Mouse (Mus musculus) adrenal gland, postnatal 4 days (tissue): ENCODE data around the gene Gm20388. TPM values are rescaled to one million over a fixed set of nuclear protein-coding genes. Genes with fewer than 3 reads are reported as not detected.
A peak's percentile ranks its signal among the peaks of the same experiment; 100 is the strongest.

Source experiments
- DNase-seq, 2 experiments: peaks; one replicate each; pipeline ENCODE4 v3.0.0; 2021 to 2022; ENCODE audit warnings: low spot score in 2 of 2, mixed read lengths in 2 of 2
- total RNA-seq, 2 experiments: library from RNA; stranded (reverse); gene quantifications; 2 replicates each; pipeline ENCODE4 v1.2.3; 2021

The Gm20388 gene
- total RNA-seq, 2 experiments from 2014 or later: 8.8 TPM; not detected in 1

DNA sequence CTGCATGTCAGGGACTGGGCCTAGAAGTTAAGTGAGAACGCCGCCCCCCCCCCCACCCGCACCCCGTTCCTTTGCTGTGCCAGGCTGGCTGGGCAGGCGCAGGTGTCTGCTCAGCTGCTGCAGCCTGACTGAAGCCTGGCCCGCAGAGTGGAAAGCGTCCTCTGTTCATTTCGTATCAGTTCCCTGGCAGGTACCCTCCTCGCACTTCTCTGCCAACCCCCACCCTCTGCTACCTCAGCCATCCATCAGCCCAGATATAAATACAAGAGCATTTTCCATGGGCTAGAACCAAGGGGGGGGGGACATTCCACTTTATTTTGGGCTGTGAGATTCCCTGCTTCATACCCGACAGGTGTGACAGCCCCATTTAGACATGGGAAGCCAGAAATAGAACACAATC, 2541.5 kb downstream of the Gm20388 start:
- DNase-seq: no peak

DNA sequence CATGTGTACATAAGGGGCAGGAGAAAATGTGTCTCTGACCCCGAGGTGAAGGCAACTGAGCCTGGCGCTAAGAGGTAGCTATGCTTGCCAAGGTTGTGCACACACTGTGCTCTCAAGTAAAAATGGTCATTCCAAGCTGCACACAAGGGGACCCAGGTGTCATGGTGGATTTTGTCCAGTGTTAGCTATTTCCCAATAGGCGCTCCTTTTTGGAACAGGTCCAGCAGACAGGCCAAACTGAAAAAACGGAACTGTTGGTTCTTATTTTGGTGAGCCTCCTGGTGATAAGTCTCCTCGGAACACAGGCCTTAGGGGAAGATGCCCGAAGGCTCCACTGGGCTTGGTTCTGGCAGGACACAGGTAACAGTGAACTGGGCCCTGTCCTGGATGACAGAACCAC, 2543.8 kb downstream of the Gm20388 start:
- no peak for DNase-seq

DNA sequence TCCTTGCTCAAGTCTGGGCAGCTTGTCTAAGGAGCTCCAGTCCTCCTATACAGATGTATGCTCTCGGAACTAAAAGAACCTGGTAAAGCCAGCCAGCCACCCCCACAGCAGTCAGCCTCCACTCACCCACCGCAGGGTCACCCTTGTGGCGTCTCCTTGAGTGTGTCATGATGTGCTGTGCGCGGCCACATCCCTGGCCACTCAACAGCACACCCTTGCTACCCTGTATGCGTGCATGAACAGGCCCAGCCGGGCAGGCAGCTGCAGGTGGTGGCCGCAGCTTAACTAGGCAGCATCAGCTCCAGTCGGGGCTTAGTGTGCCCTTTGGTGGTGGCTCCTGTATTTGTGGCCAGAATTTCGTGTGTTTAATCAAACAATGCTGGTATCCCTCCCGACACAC, 2546.5 kb downstream of the Gm20388 start:
- DNase-seq: no peak

DNA sequence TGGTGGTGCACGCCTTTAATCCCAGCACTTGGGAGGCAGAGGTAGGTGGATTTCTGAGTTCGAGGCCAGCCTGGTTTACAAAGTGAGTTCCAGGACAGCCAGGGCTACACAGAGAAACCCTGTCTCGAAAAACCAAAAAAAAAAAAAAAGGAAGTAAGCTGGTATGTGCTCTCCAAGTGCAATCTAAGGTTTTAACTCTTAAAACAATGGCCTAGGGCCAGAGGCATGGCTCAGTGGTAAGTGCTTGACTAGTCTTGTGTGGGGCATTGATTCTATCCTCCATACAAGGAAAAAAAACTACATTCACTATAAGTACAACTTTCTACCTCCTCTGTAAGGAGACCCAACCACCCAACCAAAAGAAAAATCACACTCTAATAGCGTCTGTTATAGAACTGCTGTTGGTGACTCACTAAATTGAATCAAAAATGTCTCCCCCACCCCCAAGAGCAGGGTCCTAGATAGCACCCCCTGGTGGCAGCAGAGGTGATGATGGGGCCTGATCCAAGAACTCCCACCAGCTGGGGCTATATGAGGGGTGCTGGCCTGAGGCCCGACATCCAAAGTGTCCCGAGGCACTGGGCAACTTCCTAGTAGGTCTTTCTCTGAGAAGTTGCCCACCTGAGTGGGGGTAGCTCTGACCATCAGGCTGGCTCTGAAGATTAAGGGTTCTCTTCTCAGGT, 2548.7 kb downstream of the Gm20388 start:
- DNase-seq: no peak

DNA sequence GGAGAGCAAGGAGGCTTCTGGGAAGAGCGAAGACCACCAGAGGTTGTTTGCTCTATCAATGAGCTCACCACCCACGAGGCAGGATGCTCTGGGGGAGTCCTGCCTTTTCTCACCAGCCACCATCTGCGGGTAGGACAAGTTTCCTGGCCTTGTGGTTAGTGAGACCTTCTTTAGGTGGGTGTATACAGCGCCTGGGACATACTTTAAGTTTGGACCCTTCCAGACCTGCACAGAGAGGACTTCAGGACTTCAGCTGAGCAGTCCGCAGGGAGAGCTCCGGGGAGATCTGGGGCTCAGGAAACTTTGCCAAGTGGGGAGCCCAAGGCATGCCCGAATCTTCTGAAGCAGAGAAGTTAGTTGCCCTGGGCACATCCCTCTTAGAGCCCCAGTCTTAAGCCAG, 2549.3 kb downstream of the Gm20388 start:
- DNase-seq: no peak

DNA sequence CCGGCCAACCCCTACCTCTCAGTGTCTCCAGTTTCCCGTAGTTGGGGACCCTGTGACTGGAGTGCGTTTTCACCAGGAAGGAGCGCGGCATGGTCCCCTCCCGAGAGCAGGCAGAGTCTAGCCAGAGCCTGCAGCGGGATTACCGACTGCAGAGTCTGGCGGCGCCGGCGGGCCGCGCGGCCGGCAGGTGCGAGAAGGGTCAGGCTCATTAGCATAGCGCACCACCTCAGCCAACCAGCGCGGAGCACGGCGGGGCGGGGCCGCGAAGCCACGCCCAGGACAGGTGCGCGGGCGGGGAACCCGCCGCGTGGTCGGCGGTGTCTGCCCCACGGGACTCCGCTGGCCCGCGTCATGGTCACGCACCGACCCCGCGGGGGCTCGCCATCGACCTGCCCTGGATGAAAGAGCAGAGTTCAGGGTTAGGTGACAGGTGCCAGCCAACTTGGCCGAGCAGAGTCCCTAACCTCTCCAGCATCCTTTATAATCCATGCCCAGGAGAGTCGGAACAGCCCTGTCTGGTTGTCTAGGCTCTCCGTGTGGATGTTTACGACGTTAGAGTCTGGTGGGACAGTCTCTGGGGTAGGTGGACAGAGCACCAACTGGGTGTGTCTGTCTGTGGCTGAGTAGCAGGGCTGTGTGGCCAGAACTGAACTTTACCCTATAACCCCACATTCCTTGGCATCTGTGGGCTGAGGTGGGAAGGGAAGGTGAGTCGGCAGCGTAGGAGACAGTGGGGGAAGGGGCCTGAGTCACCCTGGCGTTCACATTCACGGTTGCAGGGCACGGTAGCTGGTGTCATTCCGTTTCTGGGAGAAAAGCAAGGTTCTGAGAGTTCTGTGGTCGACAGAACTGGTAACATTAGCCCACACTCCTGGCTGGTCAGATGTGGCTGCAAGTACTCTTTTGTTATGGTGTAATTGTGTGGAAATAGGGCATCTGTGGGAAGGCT, 2550.2 kb downstream of the Gm20388 start, which contains the start of gene Snai3:
TSS of gene Snai3 (minus strand) at position 210 of the 949 bp plus-strand sequence.
- no peak for DNase-seq

DNA sequence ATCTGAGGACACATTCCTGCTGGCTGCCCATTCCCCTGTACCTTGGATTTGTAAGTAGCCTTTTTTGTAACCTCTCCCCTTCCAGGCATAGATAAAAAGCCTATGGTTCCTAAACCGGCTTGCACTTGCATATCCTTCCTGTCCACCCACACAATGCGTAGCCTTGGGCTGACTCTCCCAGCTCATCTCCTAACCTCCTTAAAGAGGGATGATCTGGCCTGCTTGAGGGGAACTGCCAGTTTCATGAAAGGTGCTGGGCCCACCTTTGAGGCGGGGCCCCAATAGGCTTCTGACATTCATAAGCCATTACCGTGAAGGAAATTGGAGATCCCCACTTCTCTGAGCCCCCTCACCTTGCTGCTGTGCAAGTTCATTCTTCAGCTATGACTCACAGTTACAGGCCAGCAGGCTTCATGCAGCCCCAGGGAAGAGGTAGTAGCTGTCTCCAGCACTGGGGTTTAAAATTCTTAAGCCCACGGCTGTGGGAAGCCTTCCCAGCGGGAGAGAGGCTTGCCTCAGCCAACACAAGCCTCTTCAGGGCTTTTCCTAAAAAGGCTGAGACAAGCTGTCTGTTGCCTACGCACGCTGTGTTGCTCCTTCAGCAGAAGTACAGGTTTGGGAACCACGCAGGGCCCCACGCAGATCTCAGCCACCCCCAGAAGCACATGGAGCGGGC, 2551.0 kb downstream of the Gm20388 start:
- no peak for DNase-seq

DNA sequence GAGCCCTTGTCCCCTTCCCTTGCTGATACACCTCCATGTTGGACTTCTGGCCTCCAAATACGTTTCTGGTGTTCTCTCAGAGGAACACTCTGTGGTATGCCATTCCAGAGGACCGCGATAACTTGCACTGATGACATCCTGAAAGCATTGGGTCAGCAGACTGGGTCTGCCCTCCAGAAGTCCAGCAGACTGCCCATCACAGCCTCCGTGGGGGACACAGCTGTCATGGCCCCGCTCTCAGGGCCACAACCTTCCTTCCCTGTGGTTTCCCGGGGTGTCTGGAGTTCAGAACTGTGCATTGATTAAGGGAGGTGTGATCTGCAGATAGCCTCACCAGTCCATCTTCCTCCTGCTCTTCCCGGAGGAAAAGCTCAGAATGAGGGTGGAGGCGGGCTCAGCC, 2551.9 kb downstream of the Gm20388 start:
- no peak for DNase-seq

DNA sequence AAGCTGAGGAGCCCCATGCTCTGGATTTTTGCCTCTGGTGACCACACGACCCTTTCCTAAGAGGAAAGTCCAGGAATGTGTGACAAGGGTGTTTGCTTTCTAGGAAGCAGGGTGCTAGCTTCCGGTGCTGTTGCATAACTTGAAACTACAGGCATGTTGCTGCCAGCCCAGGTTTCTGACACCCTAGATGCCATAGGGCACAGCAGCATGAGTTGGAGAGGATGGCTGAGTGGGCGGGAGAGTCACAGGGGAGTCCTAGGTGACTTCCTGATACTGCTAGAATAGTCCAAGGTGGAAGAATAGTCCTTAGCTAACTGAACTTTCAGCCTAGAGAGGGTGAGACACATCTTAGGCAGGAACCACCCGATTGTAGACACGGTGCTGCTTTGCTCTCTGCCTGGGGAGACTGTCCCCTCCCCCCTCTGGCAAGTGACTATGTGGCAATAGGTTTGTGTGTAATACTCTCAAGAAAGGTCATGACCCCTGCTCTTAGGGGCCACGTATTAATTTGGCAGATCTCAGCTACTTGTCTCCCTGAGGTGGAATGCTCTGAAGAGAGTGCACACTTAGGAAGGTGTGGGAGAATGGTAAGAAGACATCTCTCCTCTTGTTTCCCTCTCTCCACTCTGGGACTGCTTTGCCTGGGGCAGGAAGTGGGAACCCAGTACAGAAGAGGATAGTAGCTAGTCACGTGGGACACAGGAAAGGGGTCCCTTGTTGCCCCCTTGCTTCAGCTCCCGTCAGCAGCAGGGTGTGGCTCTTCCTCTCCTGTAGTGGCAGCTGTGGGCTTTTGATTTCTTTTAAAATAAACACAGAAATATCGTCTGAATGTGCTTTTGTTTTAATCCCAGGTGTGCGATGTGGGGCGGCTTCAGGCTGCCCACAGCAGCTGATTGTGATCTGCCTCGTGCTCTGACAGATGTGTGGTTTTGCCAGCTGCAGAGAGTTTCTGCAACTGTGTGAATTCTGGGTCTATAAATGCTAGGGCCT, 2553.3 kb downstream of the Gm20388 start:
- DNase-seq: no peak

DNA sequence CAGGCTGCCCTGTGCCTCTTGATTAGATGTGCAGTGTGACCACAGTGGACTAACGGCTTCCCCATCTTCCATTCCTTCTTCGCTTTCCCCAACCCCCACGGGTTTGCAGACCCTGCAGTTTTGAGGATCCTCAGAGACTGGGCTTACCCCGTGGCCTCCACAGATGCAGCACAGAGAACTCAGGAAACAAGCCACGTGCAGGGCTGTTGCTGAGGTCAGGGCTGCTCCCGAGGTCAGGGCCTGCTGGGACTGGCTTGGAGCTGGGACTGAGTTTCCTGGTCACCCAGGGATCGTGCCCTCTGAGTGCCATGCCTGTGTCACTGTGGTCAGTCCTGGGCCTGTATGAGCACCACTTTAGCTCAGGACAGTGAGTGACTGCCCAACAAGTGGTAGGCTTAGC, 2554.3 kb downstream of the Gm20388 start:
- no peak for DNase-seq

DNA sequence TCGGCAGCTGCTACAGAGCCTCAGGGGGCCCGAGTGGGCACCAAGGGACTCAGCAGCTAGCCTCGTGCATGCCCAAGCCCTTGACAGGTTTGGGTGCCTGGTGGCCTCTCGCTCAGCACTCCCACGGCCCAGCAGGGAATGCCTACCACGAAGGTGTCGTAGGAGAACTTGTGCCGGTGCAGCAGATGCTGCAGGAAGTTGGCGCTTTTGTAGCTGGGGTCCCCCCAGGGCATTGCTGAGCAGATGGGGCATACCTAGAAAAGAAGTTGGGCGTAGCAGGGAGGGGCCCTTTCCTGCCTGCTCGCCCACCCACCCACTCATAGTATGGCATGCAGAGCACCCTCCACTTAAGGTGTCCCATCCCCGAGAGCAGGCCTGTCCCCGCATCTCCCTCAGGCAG, 2557.2 kb downstream of the Gm20388 start:
- no peak for DNase-seq

DNA sequence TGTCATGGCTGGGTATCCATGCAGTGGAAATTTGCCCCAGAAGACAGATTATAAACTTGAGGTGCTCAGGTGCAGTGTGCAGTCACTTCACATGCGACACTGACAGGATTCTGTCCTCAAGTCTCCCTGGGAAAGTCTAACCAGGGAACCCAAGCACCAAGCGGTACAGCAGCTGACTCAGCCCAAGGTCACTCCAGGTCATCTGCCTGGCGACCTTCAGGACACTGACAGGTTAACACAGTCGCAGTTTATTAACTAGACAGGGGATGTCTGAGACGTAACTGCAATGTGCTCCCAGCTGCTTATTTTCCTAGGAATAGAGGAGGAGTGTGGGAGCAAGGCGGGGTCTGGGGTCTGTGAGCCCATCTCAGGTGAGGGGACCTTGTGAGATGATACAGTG, 2558.8 kb downstream of the Gm20388 start:
- no peak for DNase-seq

DNA sequence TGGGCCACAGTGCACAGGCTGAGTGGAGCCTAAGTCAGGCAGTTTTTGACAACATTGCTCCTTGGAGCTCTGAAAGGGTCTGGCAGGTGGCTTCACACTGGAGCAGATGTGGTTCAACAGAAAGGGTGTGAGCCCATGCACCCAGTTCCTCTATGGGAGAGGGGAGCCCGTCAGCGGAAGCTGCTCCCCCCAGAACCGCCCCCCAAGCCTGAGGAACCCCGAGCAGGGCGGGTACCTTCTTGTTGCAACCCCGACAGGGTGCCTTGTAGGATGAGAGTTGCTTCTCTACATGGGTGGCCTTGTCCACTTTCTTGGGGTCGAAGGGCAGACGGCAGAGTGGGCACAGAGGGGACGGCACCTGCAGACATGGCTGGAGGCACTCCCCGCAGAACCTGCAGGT, 2559.3 kb downstream of the Gm20388 start:
- DNase-seq: no peak

DNA sequence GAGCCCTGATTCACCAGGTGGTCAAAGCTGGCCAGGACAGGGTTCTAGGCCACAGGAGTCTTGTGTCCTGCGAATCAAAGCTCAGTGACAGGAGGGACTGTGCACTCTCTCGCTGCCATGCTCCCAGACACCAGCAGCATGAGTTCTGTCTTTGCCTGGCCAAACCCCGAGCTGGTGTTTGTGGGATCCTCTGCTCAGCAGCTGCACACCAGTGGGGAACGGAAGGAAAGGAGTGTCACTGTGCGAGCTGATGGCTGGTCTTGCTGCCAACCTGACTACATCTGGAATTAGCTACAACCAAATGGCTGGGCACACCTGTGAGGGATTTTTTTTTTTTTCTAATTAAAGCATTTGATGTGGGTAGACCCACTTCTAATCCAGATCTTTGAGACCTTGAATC, 2560.1 kb downstream of the Gm20388 start:
- DNase-seq: no peak

DNA sequence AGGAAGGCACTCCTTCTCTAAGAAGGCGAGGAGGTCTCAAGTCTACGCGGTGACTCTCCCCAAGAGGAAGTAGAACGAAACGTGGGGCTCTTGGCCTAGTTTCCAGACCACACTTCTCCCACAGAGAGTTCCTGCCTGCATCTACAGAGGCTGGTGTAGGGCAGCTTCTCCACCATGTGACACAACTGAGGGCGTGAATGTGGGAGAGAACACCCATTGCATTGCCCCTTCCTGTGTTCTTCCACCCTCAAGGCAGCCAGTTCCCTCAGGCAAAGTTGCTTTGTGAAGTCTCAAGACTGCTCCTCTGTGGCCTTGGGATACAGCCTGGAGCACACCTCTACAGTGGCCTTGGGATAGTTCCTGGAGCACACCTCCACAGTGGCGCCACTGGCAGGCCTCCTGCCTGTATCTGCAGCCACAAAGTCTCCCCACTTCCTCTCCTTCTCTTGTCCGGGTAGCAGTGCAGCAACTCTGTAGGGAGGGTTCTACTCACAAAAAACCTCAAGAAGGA, 2563.3 kb downstream of the Gm20388 start:
- no peak for DNase-seq

DNA sequence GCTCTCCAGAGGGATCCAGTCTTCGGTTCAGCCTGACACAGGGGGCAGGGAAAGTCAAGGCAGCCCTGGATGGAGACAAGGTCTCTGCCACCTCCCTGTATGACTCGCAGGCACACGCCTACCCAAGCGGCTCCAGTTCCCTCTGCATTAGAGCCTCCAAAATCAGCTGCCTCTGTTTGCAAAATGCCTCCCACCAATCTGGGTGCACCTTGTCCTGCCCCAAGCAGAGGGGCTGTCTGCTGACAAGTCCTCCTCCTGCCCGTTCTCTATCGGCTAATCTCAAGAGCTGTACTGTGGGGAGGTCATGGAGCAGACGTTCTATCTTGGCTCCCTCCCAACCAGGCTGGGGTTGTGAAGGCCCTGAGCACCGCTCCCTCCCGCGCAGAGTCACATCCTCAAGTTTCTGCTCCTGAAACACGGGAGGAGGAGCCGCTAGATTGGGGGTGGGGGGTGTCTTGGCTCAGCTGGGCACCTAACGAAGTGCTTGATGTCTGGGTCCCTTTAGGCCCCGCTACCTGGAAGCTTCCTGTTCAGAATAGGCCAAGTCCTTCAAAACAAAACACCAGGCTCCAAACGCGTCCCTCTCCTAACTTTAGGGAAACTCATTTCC, 2564.4 kb downstream of the Gm20388 start:
- peak; percentile 26 to 28 for DNase-seq

DNA sequence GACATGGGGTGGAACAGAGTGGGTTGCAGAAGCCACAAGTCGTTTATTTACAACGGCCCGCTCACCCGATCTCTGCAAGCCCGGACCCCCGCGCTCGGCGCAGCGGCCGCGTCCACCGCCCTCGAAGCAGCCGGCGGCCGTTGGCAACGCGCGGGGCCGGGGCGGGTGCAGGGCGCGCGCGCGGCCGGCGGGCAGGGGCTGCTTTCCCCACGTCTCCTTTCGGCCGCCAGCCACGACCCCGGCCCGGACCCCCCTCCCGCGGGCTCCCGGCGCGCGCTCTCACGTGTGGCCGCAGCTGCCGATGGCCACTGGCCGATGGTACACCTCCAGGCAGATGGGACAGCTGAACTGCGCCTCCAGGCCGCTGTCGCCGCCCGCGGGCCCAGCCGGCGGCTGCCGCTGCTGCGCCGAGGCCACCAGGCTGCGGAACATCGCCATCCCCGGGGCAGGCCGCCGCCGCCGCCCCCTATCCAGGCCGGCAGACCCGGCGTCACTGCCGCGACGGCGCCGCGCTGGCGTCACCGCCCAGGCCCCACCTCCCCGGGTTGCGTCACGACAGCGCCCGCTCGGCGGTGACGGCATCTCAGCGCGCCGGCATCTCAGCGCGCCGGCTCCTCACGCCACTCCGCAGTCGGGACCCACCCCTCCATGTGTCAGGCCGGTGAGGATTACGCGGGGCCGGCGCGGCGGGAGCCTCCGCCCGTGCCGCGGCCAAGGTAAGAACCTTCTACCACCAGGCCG, 2565.1 kb downstream of the Gm20388 start, which contains the start of the genes Rnf166 and Ctu2:
TSS of gene Rnf166 (minus strand) at position 485 of the 741 bp plus-strand sequence.
TSS of gene Ctu2 (plus strand) at position 564 of the 741 bp plus-strand sequence.
- DNase-seq: peak; percentile 79 to 93

DNA sequence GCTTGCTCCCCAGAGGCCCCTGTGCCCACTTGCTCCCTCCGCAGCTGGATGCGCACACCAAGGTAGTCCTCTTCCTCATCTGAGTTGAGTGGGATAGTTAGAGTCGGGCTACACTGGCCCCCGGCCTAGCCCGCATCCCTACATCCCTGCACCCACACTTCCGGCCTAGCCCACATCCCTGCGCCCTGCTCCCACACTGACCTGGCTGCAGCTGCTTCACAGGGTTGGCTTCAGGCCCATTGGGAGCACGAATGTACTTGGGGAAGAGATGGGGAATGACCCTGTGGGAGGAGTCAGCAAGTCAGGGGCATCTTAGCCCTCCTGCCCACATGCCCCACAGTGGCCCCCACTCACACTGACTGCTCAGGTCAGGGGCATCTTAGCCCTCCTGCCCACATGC, 2571.8 kb downstream of the Gm20388 start:
- no peak for DNase-seq

DNA sequence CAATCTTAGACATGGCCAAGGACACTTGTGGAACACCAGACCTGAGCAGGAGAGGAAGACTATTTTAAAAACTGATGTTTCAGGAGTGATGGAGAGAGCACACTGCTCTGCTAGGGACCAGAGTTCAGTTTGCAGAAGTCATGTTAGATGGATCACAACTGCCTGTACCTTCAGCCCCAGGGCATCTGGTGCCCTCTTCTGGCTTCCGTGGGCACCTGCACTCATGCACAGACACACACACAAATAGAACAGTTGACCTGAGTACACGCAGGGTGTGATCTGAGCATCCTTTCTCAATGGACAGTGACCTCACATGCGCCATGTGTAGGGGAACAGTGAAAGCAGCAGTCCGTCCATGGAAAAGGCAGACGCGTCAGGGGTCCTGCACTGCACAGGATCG, 2573.2 kb downstream of the Gm20388 start:
- no peak for DNase-seq
